Mouse (Mus musculus): ENCODE results near the gene Lsm4. TPM values are rescaled to one million over a fixed set of nuclear protein-coding genes. Genes with fewer than 3 reads are reported as not detected.

The Lsm4 gene
- 72.2 TPM for polyA plus RNA-seq (2015; fragmentation: Illumina TruSeq; extraction: RNeasy Lipid Tissue Mini Kit (QIAGEN cat#74804); ENCODE audit: low read depth, low replicate concordance)

GRCm38 (mm10) chr8:70673079-70673856, at the start of gene Lsm4:
TSS of gene Lsm4 (plus strand) at chr8:70673248.

GRCm38 (mm10) chr8:70632346-70632892, 40.6 kb upstream of the Lsm4 start, which contains the start of gene Gdf15:
TSS of gene Gdf15 (minus strand) at chr8:70632456.

GRCm38 (mm10) chr8:70660273-70660725, 12.7 kb upstream of the Lsm4 start, which contains the start of gene Pgpep1:
TSS of gene Pgpep1 (minus strand) at chr8:70660388.

GRCm38 (mm10) chr8:70698310-70699109, 25.5 kb downstream of the Lsm4 start, which contains the start of gene Jund:
TSS of gene Jund (plus strand) at chr8:70698949.

DNA sequence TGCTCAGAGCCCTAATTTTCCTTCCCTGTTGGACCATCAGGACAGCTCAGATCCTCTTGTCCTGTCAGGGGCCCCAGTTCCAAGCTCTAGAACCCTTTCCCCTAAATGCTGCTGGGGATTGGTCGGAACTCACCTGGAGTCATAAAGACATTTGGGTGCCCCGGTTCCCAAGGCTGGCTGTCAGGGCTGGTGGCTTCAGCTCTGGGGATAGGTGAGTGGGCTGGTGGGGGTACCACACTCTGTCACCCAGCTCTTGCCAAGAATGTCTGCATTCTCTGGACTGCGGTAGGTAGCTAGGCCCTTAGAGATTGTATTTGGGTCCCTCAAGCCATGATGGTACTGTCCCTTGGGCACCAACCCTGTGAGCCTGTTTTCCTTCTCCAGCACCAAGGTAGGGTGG, 30.2 kb downstream of the Lsm4 start, which contains the start of gene Iqcn:
Gene Iqcn, plus strand, starts transcription at position 171 of the 400 bp plus-strand sequence.

DNA sequence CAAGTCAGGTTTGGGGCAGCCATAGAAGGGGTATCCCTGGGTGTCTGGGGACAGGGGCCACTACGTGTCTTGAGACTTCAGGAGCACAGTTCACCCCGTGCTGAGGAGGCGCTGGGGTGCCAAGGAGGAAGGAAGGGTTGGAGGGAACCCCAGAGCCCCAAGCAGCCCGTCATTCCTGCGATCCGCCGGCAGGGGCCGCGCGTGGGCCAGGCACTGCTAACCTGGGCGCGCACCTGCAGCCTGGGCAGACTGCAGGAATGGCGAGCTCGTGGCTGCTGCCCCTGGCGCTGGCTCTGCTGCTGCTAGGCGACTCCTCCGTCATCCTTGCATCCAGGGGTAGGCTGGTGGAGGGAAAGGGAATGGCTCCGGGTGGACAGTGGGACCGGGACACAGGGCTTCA, 45.2 kb downstream of the Lsm4 start, which contains the start of gene Gm3336:
Gene Gm3336, plus strand, starts transcription at position 247 of the 400 bp plus-strand sequence.

DNA sequence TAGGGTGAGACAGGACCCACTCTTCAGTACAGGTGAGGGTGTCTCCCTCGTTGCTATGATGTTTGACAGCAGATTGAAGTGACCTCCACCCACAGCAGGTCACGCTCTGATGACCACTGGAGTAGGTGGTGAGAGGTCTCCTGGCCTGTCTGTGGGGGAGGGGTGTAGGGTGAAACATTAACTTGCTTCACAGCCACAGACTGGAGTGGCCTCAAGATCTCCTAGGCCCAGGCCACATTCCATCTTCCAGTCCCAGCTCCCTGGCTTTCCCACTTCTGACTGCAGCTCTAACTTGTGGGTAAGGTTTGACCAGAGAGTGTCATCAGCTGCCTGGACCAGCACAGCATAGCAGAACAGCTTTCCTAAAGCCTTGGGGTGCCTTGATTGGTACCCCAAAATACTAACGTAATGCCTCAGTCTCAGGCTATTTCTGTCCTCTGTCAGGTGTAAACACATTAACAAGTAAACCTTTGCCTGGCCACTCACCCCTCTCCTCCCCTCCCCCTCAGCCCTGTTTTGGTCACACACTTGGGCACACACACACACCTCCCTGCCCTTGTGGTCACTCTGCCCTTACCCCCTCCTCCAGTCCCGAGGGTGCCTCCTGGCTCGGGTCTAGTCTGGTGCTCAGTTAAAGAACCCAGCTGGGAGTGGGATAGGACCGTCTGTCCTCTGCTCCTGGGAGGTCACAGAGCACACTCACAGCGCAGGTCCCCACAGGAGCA, 50.6 kb downstream of the Lsm4 start, which contains the start of gene Pde4c:
Gene Pde4c, plus strand, starts transcription at position 235 of the 725 bp plus-strand sequence.

Other genes with a start within 250 kb of the Lsm4 start
- gene Crtc1, start 233.7 kb upstream of the Lsm4 start, polyA plus RNA-seq (2015; fragmentation: Illumina TruSeq; extraction: RNeasy Lipid Tissue Mini Kit (QIAGEN cat#74804); ENCODE audit: low read depth, low replicate concordance) = 68.4 TPM
- 33.9 TPM for gene Klhl26, start 196.3 kb upstream of the Lsm4 start, polyA plus RNA-seq (2015; fragmentation: Illumina TruSeq; extraction: RNeasy Lipid Tissue Mini Kit (QIAGEN cat#74804); ENCODE audit: low read depth, low replicate concordance)
- gene Tmem59l, start 185.9 kb upstream of the Lsm4 start, polyA plus RNA-seq (2015; fragmentation: Illumina TruSeq; extraction: RNeasy Lipid Tissue Mini Kit (QIAGEN cat#74804); ENCODE audit: low read depth, low replicate concordance) = 410 TPM
- 5.2 TPM for gene Crlf1, start 180.1 kb upstream of the Lsm4 start, polyA plus RNA-seq (2015; fragmentation: Illumina TruSeq; extraction: RNeasy Lipid Tissue Mini Kit (QIAGEN cat#74804); ENCODE audit: low read depth, low replicate concordance)
- 129 TPM for gene Rex1bd, start 166.5 kb upstream of the Lsm4 start, polyA plus RNA-seq (2015; fragmentation: Illumina TruSeq; extraction: RNeasy Lipid Tissue Mini Kit (QIAGEN cat#74804); ENCODE audit: low read depth, low replicate concordance)
- gene Uba52, start 162.4 kb upstream of the Lsm4 start, polyA plus RNA-seq (2015; fragmentation: Illumina TruSeq; extraction: RNeasy Lipid Tissue Mini Kit (QIAGEN cat#74804); ENCODE audit: low read depth, low replicate concordance) = 1,689 TPM
- 487 TPM for gene Fkbp8, start 145.5 kb upstream of the Lsm4 start, polyA plus RNA-seq (2015; fragmentation: Illumina TruSeq; extraction: RNeasy Lipid Tissue Mini Kit (QIAGEN cat#74804); ENCODE audit: low read depth, low replicate concordance)
- gene Kxd1, start 145.3 kb upstream of the Lsm4 start, polyA plus RNA-seq (2015; fragmentation: Illumina TruSeq; extraction: RNeasy Lipid Tissue Mini Kit (QIAGEN cat#74804); ENCODE audit: low read depth, low replicate concordance) = 57.3 TPM
- gene Ell, start 133.8 kb upstream of the Lsm4 start, polyA plus RNA-seq (2015; fragmentation: Illumina TruSeq; extraction: RNeasy Lipid Tissue Mini Kit (QIAGEN cat#74804); ENCODE audit: low read depth, low replicate concordance) = 12.0 TPM
- 38.2 TPM for gene Isyna1, start 78.9 kb upstream of the Lsm4 start, polyA plus RNA-seq (2015; fragmentation: Illumina TruSeq; extraction: RNeasy Lipid Tissue Mini Kit (QIAGEN cat#74804); ENCODE audit: low read depth, low replicate concordance)
- 179 TPM for gene Ssbp4, start 64.4 kb upstream of the Lsm4 start, polyA plus RNA-seq (2015; fragmentation: Illumina TruSeq; extraction: RNeasy Lipid Tissue Mini Kit (QIAGEN cat#74804); ENCODE audit: low read depth, low replicate concordance)
- gene Lrrc25, start 57.1 kb upstream of the Lsm4 start, polyA plus RNA-seq (2015; fragmentation: Illumina TruSeq; extraction: RNeasy Lipid Tissue Mini Kit (QIAGEN cat#74804); ENCODE audit: low read depth, low replicate concordance) = 0.85 TPM
- gene Gdf15, start 40.8 kb upstream of the Lsm4 start, polyA plus RNA-seq (2015; fragmentation: Illumina TruSeq; extraction: RNeasy Lipid Tissue Mini Kit (QIAGEN cat#74804); ENCODE audit: low read depth, low replicate concordance) = not detected
- 14.7 TPM for gene Pgpep1, start 12.9 kb upstream of the Lsm4 start, polyA plus RNA-seq (2015; fragmentation: Illumina TruSeq; extraction: RNeasy Lipid Tissue Mini Kit (QIAGEN cat#74804); ENCODE audit: low read depth, low replicate concordance)
- gene Jund, start 25.7 kb downstream of the Lsm4 start, polyA plus RNA-seq (2015; fragmentation: Illumina TruSeq; extraction: RNeasy Lipid Tissue Mini Kit (QIAGEN cat#74804); ENCODE audit: low read depth, low replicate concordance) = 82.5 TPM
- 0.09 TPM for gene Iqcn, start 30.2 kb downstream of the Lsm4 start, polyA plus RNA-seq (2015; fragmentation: Illumina TruSeq; extraction: RNeasy Lipid Tissue Mini Kit (QIAGEN cat#74804); ENCODE audit: low read depth, low replicate concordance)
- not detected for gene Gm3336, start 45.3 kb downstream of the Lsm4 start, polyA plus RNA-seq (2015; fragmentation: Illumina TruSeq; extraction: RNeasy Lipid Tissue Mini Kit (QIAGEN cat#74804); ENCODE audit: low read depth, low replicate concordance)
- 2.8 TPM for gene Pde4c, start 50.5 kb downstream of the Lsm4 start, polyA plus RNA-seq (2015; fragmentation: Illumina TruSeq; extraction: RNeasy Lipid Tissue Mini Kit (QIAGEN cat#74804); ENCODE audit: low read depth, low replicate concordance)
- gene Rab3a, start 81.4 kb downstream of the Lsm4 start, polyA plus RNA-seq (2015; fragmentation: Illumina TruSeq; extraction: RNeasy Lipid Tissue Mini Kit (QIAGEN cat#74804); ENCODE audit: low read depth, low replicate concordance) = 913 TPM
- 36.8 TPM for gene Mpv17l2, start 87.7 kb downstream of the Lsm4 start, polyA plus RNA-seq (2015; fragmentation: Illumina TruSeq; extraction: RNeasy Lipid Tissue Mini Kit (QIAGEN cat#74804); ENCODE audit: low read depth, low replicate concordance)
- 83.0 TPM for gene Pik3r2, start 103.5 kb downstream of the Lsm4 start, polyA plus RNA-seq (2015; fragmentation: Illumina TruSeq; extraction: RNeasy Lipid Tissue Mini Kit (QIAGEN cat#74804); ENCODE audit: low read depth, low replicate concordance)
- gene Mast3, start 131.8 kb downstream of the Lsm4 start, polyA plus RNA-seq (2015; fragmentation: Illumina TruSeq; extraction: RNeasy Lipid Tissue Mini Kit (QIAGEN cat#74804); ENCODE audit: low read depth, low replicate concordance) = 175 TPM
- gene Il12rb1, start 135.2 kb downstream of the Lsm4 start, polyA plus RNA-seq (2015; fragmentation: Illumina TruSeq; extraction: RNeasy Lipid Tissue Mini Kit (QIAGEN cat#74804); ENCODE audit: low read depth, low replicate concordance) = 0.67 TPM
- 17.6 TPM for gene Arrdc2, start 166.5 kb downstream of the Lsm4 start, polyA plus RNA-seq (2015; fragmentation: Illumina TruSeq; extraction: RNeasy Lipid Tissue Mini Kit (QIAGEN cat#74804); ENCODE audit: low read depth, low replicate concordance)
- gene Kcnn1, start 190.0 kb downstream of the Lsm4 start, polyA plus RNA-seq (2015; fragmentation: Illumina TruSeq; extraction: RNeasy Lipid Tissue Mini Kit (QIAGEN cat#74804); ENCODE audit: low read depth, low replicate concordance) = 16.4 TPM
- gene Ccdc124, start 200.7 kb downstream of the Lsm4 start, polyA plus RNA-seq (2015; fragmentation: Illumina TruSeq; extraction: RNeasy Lipid Tissue Mini Kit (QIAGEN cat#74804); ENCODE audit: low read depth, low replicate concordance) = 106 TPM
- 14.2 TPM for gene Slc5a5, start 219.5 kb downstream of the Lsm4 start, polyA plus RNA-seq (2015; fragmentation: Illumina TruSeq; extraction: RNeasy Lipid Tissue Mini Kit (QIAGEN cat#74804); ENCODE audit: low read depth, low replicate concordance)
- 1,083 TPM for gene Rpl18a, start 224.2 kb downstream of the Lsm4 start, polyA plus RNA-seq (2015; fragmentation: Illumina TruSeq; extraction: RNeasy Lipid Tissue Mini Kit (QIAGEN cat#74804); ENCODE audit: low read depth, low replicate concordance)
- gene Map1s, start 232.7 kb downstream of the Lsm4 start, polyA plus RNA-seq (2015; fragmentation: Illumina TruSeq; extraction: RNeasy Lipid Tissue Mini Kit (QIAGEN cat#74804); ENCODE audit: low read depth, low replicate concordance) = 25.7 TPM